Mouse (Mus musculus) forebrain, embryonic 11.5 days (tissue): Measurements from ENCODE around the gene Zfp991. TPM values are rescaled to one million over a fixed set of nuclear protein-coding genes. Genes with fewer than 3 reads are reported as not detected.
"Not testable (repeated sequence)": the region's sequence is repeated elsewhere in the genome, so short reads cannot be mapped to it uniquely, and the experiment has no call there.

Experiments
- ATAC-seq: fragments of 200-750 bp; cut with Nextera tagmentation; replicated peaks from 2 replicates; pipeline ENCODE4 v1.8.0; 2017; ENCODE audit warnings: moderate TSS enrichment; ENCODE audit not compliant: low FRiP score
- DNase-seq: peaks from one replicate; pipeline ENCODE4 v3.0.0-alpha.2; 2017; ENCODE audit warnings: low spot score
- H3K27ac ChIP-seq: fragments of 300-500 bp; sonication (generic); 2 replicates; pipeline ENCODE4 v1.5.1; 2014; ENCODE audit warnings: low read depth, low read length
- H3K27me3 ChIP-seq: fragments of 300-500 bp; sonication (generic); 2 replicates; pipeline ENCODE4 v1.6.1; 2014; ENCODE audit warnings: mild to moderate bottlenecking, low read length, mixed read lengths; ENCODE audit not compliant: control insufficient read depth, insufficient read depth
- H3K36me3 ChIP-seq: fragments of 300-500 bp; sonication (generic); 2 replicates; pipeline ENCODE4 v1.6.1; 2014; ENCODE audit warnings: mild to moderate bottlenecking, low read length, moderate library complexity, mixed read lengths; ENCODE audit not compliant: control insufficient read depth, insufficient read depth
- H3K4me1 ChIP-seq: fragments of 300-500 bp; sonication (generic); replicated peaks from 2 replicates; pipeline ENCODE4 v1.6.1; 2014; ENCODE audit warnings: low read length, mixed read lengths; ENCODE audit not compliant: control insufficient read depth, insufficient read depth
- H3K4me2 ChIP-seq: fragments of 300-500 bp; sonication (generic); 2 replicates; pipeline ENCODE4 v1.6.1; 2014; ENCODE audit warnings: low read depth, mild to moderate bottlenecking, low read length, moderate library complexity, mixed read lengths; ENCODE audit not compliant: severe bottlenecking
- H3K4me3 ChIP-seq: fragments of 300-500 bp; sonication (generic); 2 replicates; pipeline ENCODE4 v1.5.1; 2014; ENCODE audit warnings: low read depth, low read length
- H3K9ac ChIP-seq: fragments of 300-500 bp; sonication (generic); 2 replicates; pipeline ENCODE4 v1.6.1; 2014; ENCODE audit warnings: low read length
- H3K9me3 ChIP-seq: fragments of 300-500 bp; sonication (generic); 2 replicates; pipeline ENCODE4 v1.6.1; 2016; ENCODE audit warnings: low read length, mixed read lengths; ENCODE audit not compliant: control insufficient read depth
- WGBS: fragments of 180-500 bp; shearing (Covaris S2); extraction: QIAGEN DNeasy Blood & Tissue Kit; methylation state at CpG from one replicate; pipeline ENCODE4 v1.1.7; 2014; 5-methylcytosine and 5-hydroxymethylcytosine counted together
- polyA plus RNA-seq: library from polyadenylated mRNA; unstranded; fragments of >200 nt; fragmentation: Nextera tagmentation; extraction: Ambion mirVana; gene quantifications from 2 replicates; pipeline ENCODE4 v1.2.1, GENCODE M21; 2014

The Zfp991 gene
- polyA plus RNA-seq, 1 experiment from 2014 or later: 7.6 TPM

GRCm38 (mm10) chr4:147223778-147224435 is 92.1 kb downstream of the Zfp991 start:
- H3K27ac ChIP-seq, H3K4me3 ChIP-seq, ATAC-seq, H3K4me2 ChIP-seq, H3K4me1 ChIP-seq, H3K9ac ChIP-seq, DNase-seq, H3K27me3 ChIP-seq, H3K36me3 ChIP-seq: not testable (repeated sequence)
- H3K9me3 ChIP-seq: peaks cover 15% of the 10 kb centered on the region
- WGBS: 96% methylated on average over 23 of the region's 24 CpGs

- not testable (repeated sequence) for H3K4me2 ChIP-seq, H3K9me3 ChIP-seq, H3K36me3 ChIP-seq, H3K9ac ChIP-seq, H3K27me3 ChIP-seq, H3K4me1 ChIP-seq, ATAC-seq, H3K4me3 ChIP-seq, H3K27ac ChIP-seq
- DNase-seq: peak; percentile 46
- WGBS: 94% methylated on average over 7 of the region's 15 CpGs
Observed at GRCm38 (mm10) chr4:147225616-147226015, 93.8 kb downstream of the Zfp991 start.

- WGBS: 53% methylated on average over 2 of the region's 3 CpGs
- not testable (repeated sequence) for H3K4me3 ChIP-seq, H3K27me3 ChIP-seq, H3K36me3 ChIP-seq, H3K4me2 ChIP-seq, DNase-seq, ATAC-seq, H3K27ac ChIP-seq, H3K4me1 ChIP-seq, H3K9ac ChIP-seq
- peaks cover 23% of the 10 kb centered on the region for H3K9me3 ChIP-seq
Observed at GRCm38 (mm10) chr4:147230026-147230425, 98.2 kb downstream of the Zfp991 start.

Other genes starting within 250 kb of the Zfp991 start
- not detected in 2 replicates for gene Gm21411, start 222.4 kb upstream of the Zfp991 start, polyA plus RNA-seq
- 0.35 TPM in 1 of 2 replicates, not detected in the other for gene Zfp989, start 160.1 kb upstream of the Zfp991 start, polyA plus RNA-seq
- gene Rex2, start 110.2 kb upstream of the Zfp991 start, polyA plus RNA-seq: not detected in 2 replicates
- 0.31 TPM in 1 of 2 replicates, not detected in the other for gene Zfp988, start 173.6 kb downstream of the Zfp991 start, polyA plus RNA-seq
- 0.20 TPM in 1 of 2 replicates, not detected in the other for gene Zfp978, start 229.3 kb downstream of the Zfp991 start, polyA plus RNA-seq